Mouse (Mus musculus): ENCODE data around the gene Gm37240. TPM values are rescaled to one million over a fixed set of nuclear protein-coding genes. Genes with fewer than 3 reads are reported as not detected.

Gene Gm37240
- polyA plus RNA-seq, 1 experiment from 2014 or later, result 3.2 TPM

DNA sequence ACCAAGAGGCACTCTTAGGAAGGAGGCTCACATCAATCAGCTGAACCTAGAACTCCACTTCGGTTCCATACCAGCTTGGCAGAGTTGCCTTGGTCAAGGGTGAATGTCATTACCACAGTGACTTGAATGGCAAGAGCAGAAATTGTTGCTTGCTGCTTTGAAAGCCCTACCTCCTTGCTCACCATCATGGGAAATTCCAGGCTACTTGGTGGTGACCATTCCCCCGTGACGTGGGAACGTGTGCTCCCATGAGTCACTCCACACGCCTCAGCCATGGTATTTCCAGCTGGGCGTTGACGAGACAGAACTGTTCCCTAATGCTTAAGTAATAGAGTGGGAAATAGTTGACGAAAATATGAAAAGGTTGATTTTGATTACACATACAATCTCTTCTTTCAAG, 408.6 kb downstream of the Gm37240 start:
- 88% methylated on average over 8 of the region's 8 CpGs for WGBS
- DNase-seq (ENCODE audit: low spot score) (no peak), ATAC-seq (replicated peaks; ENCODE audit: insufficient number of reproducible peaks, low FRiP score, low TSS enrichment, low read depth) (no peak)
- H3K4me2 ChIP-seq (ENCODE audit: low read depth, low read length), result no peak overlapping the region
- H3K4me3 ChIP-seq (ENCODE audit: low read depth, low read length), result no peak overlapping the region
- H3K4me1 ChIP-seq (ENCODE audit: control insufficient read depth, insufficient read depth, low read length), result no peaks in the 10 kb centered on the region
- no peaks in the 10 kb centered on the region for H3K27me3 ChIP-seq (ENCODE audit: control insufficient read depth, insufficient read depth, low read length)
- no peak overlapping the region for H3K9ac ChIP-seq (replicated peaks; ENCODE audit: low read length)
- no peaks in the 10 kb centered on the region for H3K36me3 ChIP-seq (replicated peaks; ENCODE audit: control insufficient read depth, insufficient read depth, low read depth, low read length)
- H3K27ac ChIP-seq (replicated peaks; ENCODE audit: low read depth, low read length), result no peak overlapping the region
- no peaks in the 10 kb centered on the region for H3K9me3 ChIP-seq (replicated peaks; ENCODE audit: control insufficient read depth, low read length)

DNA sequence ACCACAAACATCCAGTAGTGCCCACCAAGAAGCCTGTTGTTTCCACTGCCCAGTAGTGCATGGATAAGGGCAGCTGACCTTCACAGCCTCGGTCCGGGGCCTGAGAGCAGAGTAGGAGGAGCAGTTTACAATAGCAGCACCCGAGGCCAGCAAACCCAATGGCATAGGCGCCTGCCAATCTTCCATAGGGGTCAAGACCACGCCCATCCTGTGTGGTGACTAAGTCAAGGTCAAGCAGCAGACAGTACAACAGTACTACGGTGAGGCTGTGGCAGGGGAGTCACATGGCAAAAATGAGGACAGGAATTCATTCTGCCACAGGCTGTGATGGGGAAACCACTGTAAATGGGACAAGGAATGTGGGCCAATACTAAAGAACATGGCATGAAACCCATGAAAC, 417.6 kb downstream of the Gm37240 start:
- ATAC-seq (replicated peaks; ENCODE audit: insufficient number of reproducible peaks, low FRiP score, low TSS enrichment, low read depth), result no peak

DNA sequence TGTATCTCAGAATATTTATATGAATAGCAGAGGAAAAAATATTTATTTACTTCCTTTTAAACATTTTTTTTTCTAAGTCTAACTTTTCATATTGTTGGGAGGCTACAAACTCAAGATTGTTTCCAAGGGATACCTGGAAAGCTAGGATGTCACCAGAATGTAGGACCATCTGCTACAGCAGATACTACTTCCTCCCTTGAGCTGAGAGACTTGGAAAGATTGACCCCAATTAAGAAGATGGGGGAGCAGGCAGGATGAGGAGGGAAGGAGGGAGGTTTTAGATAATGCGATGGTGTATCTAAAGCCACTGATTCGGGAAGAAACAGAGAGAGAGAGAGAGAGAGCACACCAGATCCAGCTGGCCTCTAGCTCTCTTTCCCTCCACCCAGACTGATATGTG, 418.3 kb downstream of the Gm37240 start:
- H3K27ac ChIP-seq (replicated peaks; ENCODE audit: low read depth, low read length), result no peak overlapping the region
- WGBS, result 89% methylated on average over 2 of the region's 2 CpGs
- DNase-seq (ENCODE audit: low spot score) (no peak), ATAC-seq (replicated peaks; ENCODE audit: insufficient number of reproducible peaks, low FRiP score, low TSS enrichment, low read depth) (no peak)
- no peak overlapping the region for H3K9ac ChIP-seq (replicated peaks; ENCODE audit: low read length)
- H3K9me3 ChIP-seq (replicated peaks; ENCODE audit: control insufficient read depth, low read length), result no peaks in the 10 kb centered on the region
- H3K27me3 ChIP-seq (ENCODE audit: control insufficient read depth, insufficient read depth, low read length), result no peaks in the 10 kb centered on the region
- H3K4me1 ChIP-seq (ENCODE audit: control insufficient read depth, insufficient read depth, low read length), result no peaks in the 10 kb centered on the region
- no peak overlapping the region for H3K4me3 ChIP-seq (ENCODE audit: low read depth, low read length)
- H3K4me2 ChIP-seq (ENCODE audit: low read depth, low read length), result no peak overlapping the region
- H3K36me3 ChIP-seq (replicated peaks; ENCODE audit: control insufficient read depth, insufficient read depth, low read depth, low read length), result no peaks in the 10 kb centered on the region

More for the DNA sequence above, 417.6 kb downstream of the Gm37240 start:
- no peaks in the 10 kb centered on the region for H3K4me1 ChIP-seq (ENCODE audit: control insufficient read depth, insufficient read depth, low read length)
- H3K4me2 ChIP-seq (ENCODE audit: low read depth, low read length), result no peak overlapping the region
- H3K27ac ChIP-seq (replicated peaks; ENCODE audit: low read depth, low read length), result no peak overlapping the region
- H3K9ac ChIP-seq (replicated peaks; ENCODE audit: low read length), result no peak overlapping the region
- H3K36me3 ChIP-seq (replicated peaks; ENCODE audit: control insufficient read depth, insufficient read depth, low read depth, low read length), result no peaks in the 10 kb centered on the region
- no peak for DNase-seq (ENCODE audit: low spot score)
- no peak overlapping the region for H3K4me3 ChIP-seq (ENCODE audit: low read depth, low read length)
- H3K27me3 ChIP-seq (ENCODE audit: control insufficient read depth, insufficient read depth, low read length), result no peaks in the 10 kb centered on the region
- H3K9me3 ChIP-seq (replicated peaks; ENCODE audit: control insufficient read depth, low read length), result no peaks in the 10 kb centered on the region
- 83% methylated on average over 6 of the region's 6 CpGs for WGBS

DNA sequence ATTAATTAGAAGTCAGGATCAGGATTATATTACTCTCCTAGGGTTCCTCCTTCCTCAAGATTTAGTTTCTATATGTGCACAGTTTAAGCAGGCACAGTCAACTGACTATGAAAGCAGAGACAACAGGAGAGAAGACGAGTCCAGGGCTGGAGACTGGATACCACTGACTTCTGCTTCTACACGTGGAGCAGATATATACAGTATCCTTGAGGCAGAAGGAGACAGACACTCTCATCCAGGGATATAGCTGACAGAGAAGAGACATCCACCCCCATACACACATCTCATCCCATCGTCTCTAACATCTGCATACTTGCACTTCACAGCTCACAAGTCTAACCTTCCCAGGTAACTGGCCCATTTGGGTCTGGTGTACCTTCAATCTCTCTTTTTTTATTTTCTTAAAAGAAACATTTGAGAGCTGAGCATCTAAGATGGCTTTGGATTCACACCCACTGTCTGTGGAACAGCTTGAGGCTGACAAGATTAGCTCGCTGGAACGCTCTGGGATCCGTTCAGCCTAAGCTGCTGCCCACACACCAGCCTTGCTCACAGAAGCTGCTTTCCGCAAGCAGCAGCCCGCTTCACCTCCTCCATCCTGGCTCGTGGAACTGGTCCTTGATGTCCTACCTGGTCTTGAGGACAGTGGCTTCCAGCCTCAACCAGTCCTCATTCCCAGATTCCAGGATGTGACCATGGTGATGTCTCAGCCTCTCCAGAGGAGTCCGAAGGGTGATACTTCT, 421.9 kb downstream of the Gm37240 start:
- 86% methylated on average over 10 of the region's 10 CpGs for WGBS
- H3K27ac ChIP-seq (replicated peaks; ENCODE audit: low read depth, low read length), result no peak overlapping the region

DNA sequence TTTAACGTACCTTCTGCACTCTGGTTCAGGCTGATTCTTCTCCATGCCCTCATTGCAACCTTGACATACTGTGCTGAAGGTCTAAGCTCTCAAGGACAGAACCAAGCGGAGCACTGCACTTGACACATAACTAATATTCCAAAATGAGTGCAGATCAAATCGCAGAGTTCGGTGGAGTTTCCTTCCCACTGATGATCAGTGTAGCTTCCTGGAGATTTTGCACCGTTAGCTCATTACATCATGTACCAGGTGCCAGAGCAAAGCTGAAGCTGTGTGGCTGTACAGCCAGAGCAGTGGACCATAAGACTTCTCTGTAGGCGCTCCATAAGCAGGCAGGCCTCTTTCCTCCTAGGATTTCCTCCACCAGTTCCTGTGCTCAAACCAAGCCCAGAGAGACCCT, 427.3 kb downstream of the Gm37240 start:
- Histone ChIP-seq H3K4me2 (ENCODE audit: low read depth, low read length) (no peak overlapping the region), H3K4me1 (ENCODE audit: control insufficient read depth, insufficient read depth, low read length) (no peaks in the 10 kb centered on the region), H3K4me3 (ENCODE audit: low read depth, low read length) (no peak overlapping the region), H3K9ac (replicated peaks; ENCODE audit: low read length) (no peak overlapping the region), H3K36me3 (replicated peaks; ENCODE audit: control insufficient read depth, insufficient read depth, low read depth, low read length) (no peaks in the 10 kb centered on the region), H3K9me3 (replicated peaks; ENCODE audit: control insufficient read depth, low read length) (no peaks in the 10 kb centered on the region), H3K27ac (replicated peaks; ENCODE audit: low read depth, low read length) (no peak overlapping the region), H3K27me3 (ENCODE audit: control insufficient read depth, insufficient read depth, low read length) (no peaks in the 10 kb centered on the region)
- no peak for ATAC-seq (replicated peaks; ENCODE audit: insufficient number of reproducible peaks, low FRiP score, low TSS enrichment, low read depth)
- 87% methylated on average over 6 of the region's 6 CpGs for WGBS
- DNase-seq (ENCODE audit: low spot score), result no peak

More for the DNA sequence above, 421.9 kb downstream of the Gm37240 start:
- Histone ChIP-seq H3K9ac (replicated peaks; ENCODE audit: low read length) (no peak overlapping the region), H3K4me2 (ENCODE audit: low read depth, low read length) (no peak overlapping the region), H3K4me1 (ENCODE audit: control insufficient read depth, insufficient read depth, low read length) (no peaks in the 10 kb centered on the region), H3K36me3 (replicated peaks; ENCODE audit: control insufficient read depth, insufficient read depth, low read depth, low read length) (no peaks in the 10 kb centered on the region), H3K9me3 (replicated peaks; ENCODE audit: control insufficient read depth, low read length) (no peaks in the 10 kb centered on the region), H3K27me3 (ENCODE audit: control insufficient read depth, insufficient read depth, low read length) (no peaks in the 10 kb centered on the region), H3K4me3 (ENCODE audit: low read depth, low read length) (no peak overlapping the region)
- ATAC-seq (replicated peaks; ENCODE audit: insufficient number of reproducible peaks, low FRiP score, low TSS enrichment, low read depth) (no peak), DNase-seq (ENCODE audit: low spot score) (no peak)

DNA sequence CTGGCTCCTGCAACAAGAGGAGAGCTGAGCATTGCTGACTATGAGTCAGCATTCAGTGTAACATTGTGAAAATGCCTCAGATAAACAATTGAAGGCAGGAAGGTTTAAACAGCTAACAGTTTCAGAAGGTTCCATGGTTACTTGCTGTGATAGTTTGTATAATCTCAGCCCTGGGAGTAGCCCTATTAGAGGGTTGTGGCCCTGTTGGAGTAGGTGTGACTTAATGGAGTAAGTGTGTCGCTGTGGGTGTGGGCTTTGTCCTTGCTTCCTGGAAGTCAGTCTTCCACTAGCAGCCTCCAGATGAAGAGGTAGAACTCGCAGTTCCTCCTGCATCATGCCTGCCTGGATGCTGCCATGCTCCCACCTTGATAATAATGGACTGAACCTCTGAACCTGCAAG, 430.3 kb downstream of the Gm37240 start:
- ATAC-seq (replicated peaks; ENCODE audit: insufficient number of reproducible peaks, low FRiP score, low TSS enrichment, low read depth) (no peak), DNase-seq (ENCODE audit: low spot score) (no peak)
- no peaks in the 10 kb centered on the region for H3K36me3 ChIP-seq (replicated peaks; ENCODE audit: control insufficient read depth, insufficient read depth, low read depth, low read length)
- no peak overlapping the region for H3K4me2 ChIP-seq (ENCODE audit: low read depth, low read length)
- 83% methylated on average over 2 of the region's 2 CpGs for WGBS
- H3K9me3 ChIP-seq (replicated peaks; ENCODE audit: control insufficient read depth, low read length), result no peaks in the 10 kb centered on the region
- H3K4me1 ChIP-seq (ENCODE audit: control insufficient read depth, insufficient read depth, low read length), result no peaks in the 10 kb centered on the region
- H3K27me3 ChIP-seq (ENCODE audit: control insufficient read depth, insufficient read depth, low read length), result no peaks in the 10 kb centered on the region
- H3K9ac ChIP-seq (replicated peaks; ENCODE audit: low read length), result no peak overlapping the region
- no peak overlapping the region for H3K27ac ChIP-seq (replicated peaks; ENCODE audit: low read depth, low read length)
- no peak overlapping the region for H3K4me3 ChIP-seq (ENCODE audit: low read depth, low read length)

DNA sequence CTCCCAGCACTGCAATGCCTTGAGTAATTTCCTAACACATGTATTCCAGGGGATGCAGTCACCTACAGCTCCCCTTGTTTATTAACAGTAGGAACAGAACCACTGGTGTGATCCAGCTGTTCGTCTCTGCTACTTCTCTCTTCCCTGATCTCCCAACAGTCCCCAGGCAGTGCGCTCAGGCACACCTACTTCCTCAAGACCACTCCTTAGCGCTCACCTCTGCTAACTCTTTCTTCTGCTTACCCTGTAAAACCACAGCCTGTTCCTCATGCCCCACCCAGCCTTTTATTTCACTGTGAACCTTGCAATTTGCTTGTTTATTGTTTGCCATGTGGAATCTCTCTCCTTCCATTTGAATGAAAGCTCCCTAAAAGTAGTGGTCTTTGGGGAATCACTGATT, 431.9 kb downstream of the Gm37240 start:
- no peak overlapping the region for H3K4me2 ChIP-seq (ENCODE audit: low read depth, low read length)
- H3K27me3 ChIP-seq (ENCODE audit: control insufficient read depth, insufficient read depth, low read length), result no peaks in the 10 kb centered on the region
- DNase-seq (ENCODE audit: low spot score), result no peak
- no peaks in the 10 kb centered on the region for H3K9me3 ChIP-seq (replicated peaks; ENCODE audit: control insufficient read depth, low read length)
- H3K4me1 ChIP-seq (ENCODE audit: control insufficient read depth, insufficient read depth, low read length), result no peaks in the 10 kb centered on the region
- WGBS, result 87% methylated on average over 3 of the region's 3 CpGs
- no peak overlapping the region for H3K27ac ChIP-seq (replicated peaks; ENCODE audit: low read depth, low read length)
- H3K4me3 ChIP-seq (ENCODE audit: low read depth, low read length), result no peak overlapping the region
- H3K36me3 ChIP-seq (replicated peaks; ENCODE audit: control insufficient read depth, insufficient read depth, low read depth, low read length), result no peaks in the 10 kb centered on the region
- no peak for ATAC-seq (replicated peaks; ENCODE audit: insufficient number of reproducible peaks, low FRiP score, low TSS enrichment, low read depth)
- no peak overlapping the region for H3K9ac ChIP-seq (replicated peaks; ENCODE audit: low read length)

DNA sequence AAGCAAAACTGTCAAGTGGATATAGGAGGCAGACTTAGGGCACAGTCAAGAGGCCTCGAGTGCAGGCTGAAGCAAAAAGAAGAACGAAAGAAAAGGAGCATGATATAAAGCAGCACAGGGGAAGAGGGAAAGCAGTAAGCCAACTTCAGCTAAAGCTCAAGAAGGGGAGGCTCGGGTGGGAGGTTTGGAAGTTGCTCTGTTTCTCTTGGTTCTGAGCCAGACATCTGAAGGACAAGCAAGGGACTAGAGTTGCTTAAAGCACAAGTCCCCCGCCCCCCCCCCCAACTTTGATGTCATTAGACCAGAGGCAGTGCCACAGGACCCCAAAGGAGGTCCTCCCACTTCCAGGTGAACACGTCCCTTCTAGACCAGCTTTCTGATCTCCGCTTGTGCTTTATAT, 433.3 kb downstream of the Gm37240 start:
- no peak for ATAC-seq (replicated peaks; ENCODE audit: insufficient number of reproducible peaks, low FRiP score, low TSS enrichment, low read depth)

More for the DNA sequence above, 433.3 kb downstream of the Gm37240 start:
- H3K4me2 ChIP-seq (ENCODE audit: low read depth, low read length), result no peak overlapping the region
- no peaks in the 10 kb centered on the region for H3K9me3 ChIP-seq (replicated peaks; ENCODE audit: control insufficient read depth, low read length)
- no peak overlapping the region for H3K9ac ChIP-seq (replicated peaks; ENCODE audit: low read length)
- H3K27ac ChIP-seq (replicated peaks; ENCODE audit: low read depth, low read length), result no peak overlapping the region
- H3K4me1 ChIP-seq (ENCODE audit: control insufficient read depth, insufficient read depth, low read length), result no peaks in the 10 kb centered on the region
- no peaks in the 10 kb centered on the region for H3K36me3 ChIP-seq (replicated peaks; ENCODE audit: control insufficient read depth, insufficient read depth, low read depth, low read length)
- no peak overlapping the region for H3K4me3 ChIP-seq (ENCODE audit: low read depth, low read length)
- H3K27me3 ChIP-seq (ENCODE audit: control insufficient read depth, insufficient read depth, low read length), result no peaks in the 10 kb centered on the region
- DNase-seq (ENCODE audit: low spot score), result no peak
- 83% methylated on average over 5 of the region's 6 CpGs for WGBS
